Mouse (Mus musculus): ENCODE data around the gene Slc48a1.

DNA sequence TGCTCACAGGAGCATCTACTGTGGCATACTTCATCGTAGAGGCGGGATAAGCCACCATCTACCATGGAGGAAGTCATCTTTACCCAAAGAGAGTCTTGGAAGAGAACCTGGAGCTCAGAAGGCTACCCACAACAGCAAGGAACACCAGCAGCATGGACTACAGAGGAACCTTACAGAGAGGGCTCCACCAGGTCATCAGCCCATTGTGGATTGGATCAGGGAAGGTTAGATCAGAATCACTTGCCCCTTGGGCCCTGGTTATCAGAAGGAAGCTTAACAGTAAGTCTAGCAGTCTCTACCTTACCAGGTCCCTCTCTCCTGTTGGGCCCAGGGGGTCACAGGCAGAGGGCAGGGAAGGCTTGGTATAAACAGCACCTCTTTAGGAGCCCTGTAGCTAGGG is 60.7 kb downstream of the Slc48a1 start:
- TF ChIP-seq CTCF (IDR thresholded peaks at IDR 0.05): no peak
- no peak for TF ChIP-seq EP300 (IDR thresholded peaks at IDR 0.05)
